Mouse (Mus musculus): Measurements from ENCODE around the gene Pigyl. TPM values are rescaled to one million over a fixed set of nuclear protein-coding genes. Genes with fewer than 3 reads are reported as not detected.

The Pigyl gene
- polyA plus RNA-seq, 1 experiment from 2014 or later = 34.6 TPM

- 24% methylated on average over 7 of the region's 7 CpGs for WGBS (ENCODE audit: insufficient replicate concordance)
- no peaks in the 10 kb centered on the region for H3K9me3 ChIP-seq (replicated peaks; ENCODE audit: control insufficient read depth, low read length)
- peak within 1 kb of the TSS; percentile 67 for H3K4me2 ChIP-seq (ENCODE audit: low read depth, low read length)
- no peaks in the 10 kb centered on the region for H3K36me3 ChIP-seq (ENCODE audit: control insufficient read depth, insufficient read depth)
- peaks cover 52% of the 10 kb centered on the region for H3K4me1 ChIP-seq (ENCODE audit: control insufficient read depth, low read depth, low read length)
- H3K4me3 ChIP-seq (ENCODE audit: low read depth, low read length) = peak within 1 kb of the TSS; percentile 69
- peak within 1 kb of the TSS; percentile 77 for H3K9ac ChIP-seq (ENCODE audit: low read depth, low read length)
- no peaks in the 10 kb centered on the region for H3K27me3 ChIP-seq (ENCODE audit: control insufficient read depth, insufficient read depth, low read depth, low read length)
- H3K27ac ChIP-seq (ENCODE audit: low read length) = peak within 1 kb of the TSS; percentile 96
- peak; percentile 84 for ATAC-seq (ENCODE audit: low read depth)
Observed at GRCm38 (mm10) chr9:22135644-22136390, 20.8 kb upstream of the Pigyl start, which contains the start of gene Acp5. Acp5 (minus strand) TSS chr9:22135711.

DNA sequence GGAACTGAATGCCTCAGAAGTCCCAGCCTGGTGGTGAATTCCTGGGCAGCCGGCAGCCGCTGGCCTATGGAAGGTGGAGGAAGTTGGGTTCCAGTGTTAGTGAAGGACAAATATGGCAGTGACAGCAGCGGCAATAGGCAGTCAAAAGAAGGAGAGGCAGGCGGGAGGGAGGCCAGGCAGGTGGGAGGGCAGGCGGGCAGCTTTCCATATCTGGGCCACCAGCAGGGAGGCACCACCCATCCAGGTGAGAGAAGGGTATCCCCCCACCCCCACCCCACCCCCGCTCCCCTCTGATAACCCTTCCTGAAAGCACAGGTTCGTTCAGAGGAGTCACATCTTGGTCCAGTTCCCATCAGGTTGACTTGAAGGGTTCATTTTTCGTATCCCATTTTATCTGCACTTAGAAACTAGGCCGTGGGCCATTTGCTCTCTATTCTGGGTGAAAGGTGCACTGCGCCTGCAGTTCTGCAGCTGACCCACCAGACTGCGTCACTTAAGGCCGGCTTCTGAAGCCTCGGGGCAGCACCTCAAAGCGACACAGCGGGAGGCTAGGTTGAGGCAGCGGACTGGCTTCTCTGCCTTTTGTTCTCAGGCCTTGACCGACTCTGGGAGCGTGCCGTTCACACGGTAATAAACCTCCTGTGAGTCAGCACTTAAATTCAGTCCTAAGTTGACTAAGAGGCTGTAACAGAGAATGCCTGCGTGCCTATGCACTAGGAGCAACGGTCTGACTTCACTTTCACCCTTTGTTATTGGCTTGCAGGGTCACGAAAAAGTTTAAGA, 19.7 kb upstream of the Pigyl start:
- Histone ChIP-seq H3K9me3 (replicated peaks; ENCODE audit: control insufficient read depth, low read length) (no peaks in the 10 kb centered on the region), H3K4me2 (ENCODE audit: low read depth, low read length) (peak overlapping the region; percentile 67), H3K27me3 (ENCODE audit: control insufficient read depth, insufficient read depth, low read depth, low read length) (no peaks in the 10 kb centered on the region), H3K36me3 (ENCODE audit: control insufficient read depth, insufficient read depth) (no peaks in the 10 kb centered on the region), H3K4me3 (ENCODE audit: low read depth, low read length) (peak overlapping the region; percentile 69), H3K27ac (ENCODE audit: low read length) (peak overlapping the region; percentile 96), H3K9ac (ENCODE audit: low read depth, low read length) (peak overlapping the region; percentile 48), H3K4me1 (ENCODE audit: control insufficient read depth, low read depth, low read length) (peaks cover 41% of the 10 kb centered on the region)
- WGBS (ENCODE audit: insufficient replicate concordance) = 38% methylated on average over 23 of the region's 23 CpGs
- ATAC-seq (ENCODE audit: low read depth) = peak; percentile 26; the same call in 1 of the 2 replicates

DNA sequence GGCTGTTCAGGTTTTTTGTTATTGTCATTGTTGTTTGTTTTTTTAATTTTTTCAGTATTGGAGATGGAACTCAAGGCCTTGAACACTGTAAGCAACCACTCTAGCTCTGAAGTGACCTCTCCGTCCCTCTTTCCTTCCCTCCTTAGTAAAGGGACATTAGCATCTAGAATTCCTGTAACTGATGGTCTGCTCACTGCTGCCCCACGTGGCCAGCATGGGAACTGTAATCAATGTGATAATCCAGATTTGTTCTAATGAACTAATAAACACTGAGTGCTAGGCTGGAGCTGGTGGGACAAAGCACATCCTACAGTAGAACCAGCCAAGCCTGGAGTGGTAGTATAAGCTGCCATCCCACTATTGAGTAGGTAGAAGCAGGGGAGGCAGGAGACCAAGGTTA, 18.2 kb upstream of the Pigyl start:
- Histone ChIP-seq H3K4me2 (ENCODE audit: low read depth, low read length) (no peak overlapping the region), H3K4me1 (ENCODE audit: control insufficient read depth, low read depth, low read length) (peaks cover 28% of the 10 kb centered on the region), H3K27ac (ENCODE audit: low read length) (no peak overlapping the region), H3K36me3 (ENCODE audit: control insufficient read depth, insufficient read depth) (no peaks in the 10 kb centered on the region), H3K4me3 (ENCODE audit: low read depth, low read length) (no peak overlapping the region), H3K27me3 (ENCODE audit: control insufficient read depth, insufficient read depth, low read depth, low read length) (no peaks in the 10 kb centered on the region), H3K9ac (ENCODE audit: low read depth, low read length) (no peak overlapping the region), H3K9me3 (replicated peaks; ENCODE audit: control insufficient read depth, low read length) (no peaks in the 10 kb centered on the region)
- WGBS (ENCODE audit: insufficient replicate concordance) = 34% methylated on average over 2 of the region's 2 CpGs
- ATAC-seq (ENCODE audit: low read depth) = no peak

- Histone ChIP-seq H3K27me3 (ENCODE audit: control insufficient read depth, insufficient read depth, low read depth, low read length) (no peaks in the 10 kb centered on the region), H3K4me3 (ENCODE audit: low read depth, low read length) (no peak overlapping the region), H3K36me3 (ENCODE audit: control insufficient read depth, insufficient read depth) (no peaks in the 10 kb centered on the region), H3K4me2 (ENCODE audit: low read depth, low read length) (no peak overlapping the region), H3K4me1 (ENCODE audit: control insufficient read depth, low read depth, low read length) (peaks cover 27% of the 10 kb centered on the region), H3K9ac (ENCODE audit: low read depth, low read length) (no peak overlapping the region), H3K9me3 (replicated peaks; ENCODE audit: control insufficient read depth, low read length) (no peaks in the 10 kb centered on the region), H3K27ac (ENCODE audit: low read length) (no peak overlapping the region)
- 79% methylated on average over 5 of the region's 5 CpGs for WGBS (ENCODE audit: insufficient replicate concordance)
- no peak for ATAC-seq (ENCODE audit: low read depth)
Observed at GRCm38 (mm10) chr9:22139746-22140145, 16.9 kb upstream of the Pigyl start.

- H3K4me3 ChIP-seq (ENCODE audit: low read depth, low read length) = no peak overlapping the region
- no peak overlapping the region for H3K9ac ChIP-seq (ENCODE audit: low read depth, low read length)
- no peaks in the 10 kb centered on the region for H3K27me3 ChIP-seq (ENCODE audit: control insufficient read depth, insufficient read depth, low read depth, low read length)
- no peak overlapping the region for H3K27ac ChIP-seq (ENCODE audit: low read length)
- H3K4me2 ChIP-seq (ENCODE audit: low read depth, low read length) = no peak overlapping the region
- no peaks in the 10 kb centered on the region for H3K36me3 ChIP-seq (ENCODE audit: control insufficient read depth, insufficient read depth)
- no peaks in the 10 kb centered on the region for H3K9me3 ChIP-seq (replicated peaks; ENCODE audit: control insufficient read depth, low read length)
- peaks cover 3% of the 10 kb centered on the region for H3K4me1 ChIP-seq (ENCODE audit: control insufficient read depth, low read depth, low read length)
- ATAC-seq (ENCODE audit: low read depth) = peak; percentile 66; the same call in 1 of the 2 replicates
- 37% methylated on average over 17 of the region's 17 CpGs for WGBS (ENCODE audit: insufficient replicate concordance)
Observed at GRCm38 (mm10) chr9:22143108-22144037, 13.3 kb upstream of the Pigyl start.

GRCm38 (mm10) chr9:22144304-22144965, 12.2 kb upstream of the Pigyl start:
- H3K4me1 ChIP-seq (ENCODE audit: control insufficient read depth, low read depth, low read length) = peaks cover 6% of the 10 kb centered on the region
- no peak overlapping the region for H3K4me3 ChIP-seq (ENCODE audit: low read depth, low read length)
- H3K27me3 ChIP-seq (ENCODE audit: control insufficient read depth, insufficient read depth, low read depth, low read length) = no peaks in the 10 kb centered on the region
- H3K9ac ChIP-seq (ENCODE audit: low read depth, low read length) = no peak overlapping the region
- H3K27ac ChIP-seq (ENCODE audit: low read length) = no peak overlapping the region
- no peaks in the 10 kb centered on the region for H3K9me3 ChIP-seq (replicated peaks; ENCODE audit: control insufficient read depth, low read length)
- H3K4me2 ChIP-seq (ENCODE audit: low read depth, low read length) = no peak overlapping the region
- 45% methylated on average over 7 of the region's 8 CpGs for WGBS (ENCODE audit: insufficient replicate concordance)
- no peak for ATAC-seq (ENCODE audit: low read depth)
- no peaks in the 10 kb centered on the region for H3K36me3 ChIP-seq (ENCODE audit: control insufficient read depth, insufficient read depth)

- 53% methylated on average over 20 of the region's 20 CpGs for WGBS (ENCODE audit: insufficient replicate concordance)
- Histone ChIP-seq H3K9me3 (replicated peaks; ENCODE audit: control insufficient read depth, low read length) (no peaks in the 10 kb centered on the region), H3K9ac (ENCODE audit: low read depth, low read length) (no peak overlapping the region), H3K36me3 (ENCODE audit: control insufficient read depth, insufficient read depth) (no peaks in the 10 kb centered on the region), H3K4me2 (ENCODE audit: low read depth, low read length) (no peak overlapping the region), H3K27ac (ENCODE audit: low read length) (no peak overlapping the region), H3K4me1 (ENCODE audit: control insufficient read depth, low read depth, low read length) (peaks cover 9% of the 10 kb centered on the region), H3K27me3 (ENCODE audit: control insufficient read depth, insufficient read depth, low read depth, low read length) (no peaks in the 10 kb centered on the region), H3K4me3 (ENCODE audit: low read depth, low read length) (no peak overlapping the region)
- peak; percentile 90 for ATAC-seq (ENCODE audit: low read depth)
Observed at GRCm38 (mm10) chr9:22149426-22150248, 7.0 kb upstream of the Pigyl start.
